Mouse (Mus musculus): Measurements from ENCODE around the gene Aspg.

GRCm38 (mm10) chr12:112150011-112150410, 43.5 kb downstream of the Aspg start:
- TF ChIP-seq CTCF (IDR thresholded peaks at IDR 0.05; ENCODE audit: low read depth, low read length), result no peak
- no peak for TF ChIP-seq POLR2A (IDR thresholded peaks at IDR 0.05; ENCODE audit: extremely low read depth, insufficient read depth, low read length)

Data from liver, adult 2 months (tissue).